Mouse (Mus musculus): ENCODE data around the gene Copa. TPM values are rescaled to one million over a fixed set of nuclear protein-coding genes. Genes with fewer than 3 reads are reported as not detected.

Gene Copa
- polyA plus RNA-seq, 1 experiment from 2014 or later: 176 TPM

GRCm38 (mm10) chr1:172155518-172155917 lies 73.2 kb downstream of the Copa start:
- H3K27me3 ChIP-seq (ENCODE audit: poor library complexity, severe bottlenecking): no peaks in the 10 kb centered on the region
- no peak overlapping the region for H3K4me3 ChIP-seq
- H3K36me3 ChIP-seq (replicated peaks): peaks cover 71% of the 10 kb centered on the region
- H3K27ac ChIP-seq: no peak overlapping the region
- H3K9me3 ChIP-seq: no peaks in the 10 kb centered on the region
- WGBS: 96% methylated on average over 3 of the region's 3 CpGs
- no peaks in the 10 kb centered on the region for H3K4me1 ChIP-seq
- no peak for DNase-seq (ENCODE audit: extremely low spot score, low spot score)

DNA sequence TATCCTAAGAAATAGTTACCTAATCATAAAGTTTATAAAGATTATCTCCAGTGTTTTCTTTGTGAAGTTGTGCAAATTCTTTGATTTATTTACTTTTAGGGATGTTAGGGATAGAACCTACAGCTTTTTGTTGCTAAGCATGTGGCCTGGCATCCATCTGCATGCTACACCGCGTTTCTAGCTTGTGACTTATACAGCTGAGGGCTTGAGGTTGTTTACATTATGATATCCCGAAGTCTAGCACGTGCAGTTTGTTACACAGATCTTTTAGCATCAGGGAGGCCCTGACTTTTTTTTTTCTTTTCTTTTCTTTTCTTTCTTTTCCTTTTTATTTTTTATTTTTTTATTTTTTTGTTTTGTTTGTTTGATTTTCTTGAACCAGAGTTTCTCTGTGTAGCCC lies 77.6 kb downstream of the Copa start:
- 92% methylated on average over 4 of the region's 4 CpGs for WGBS
- Histone ChIP-seq H3K27me3 (ENCODE audit: poor library complexity, severe bottlenecking) (no peaks in the 10 kb centered on the region), H3K4me3 (no peak overlapping the region), H3K4me1 (peaks cover 11% of the 10 kb centered on the region), H3K9me3 (no peaks in the 10 kb centered on the region), H3K36me3 (replicated peaks) (peaks cover 32% of the 10 kb centered on the region), H3K27ac (no peak overlapping the region)
- DNase-seq (ENCODE audit: extremely low spot score, low spot score): no peak

DNA sequence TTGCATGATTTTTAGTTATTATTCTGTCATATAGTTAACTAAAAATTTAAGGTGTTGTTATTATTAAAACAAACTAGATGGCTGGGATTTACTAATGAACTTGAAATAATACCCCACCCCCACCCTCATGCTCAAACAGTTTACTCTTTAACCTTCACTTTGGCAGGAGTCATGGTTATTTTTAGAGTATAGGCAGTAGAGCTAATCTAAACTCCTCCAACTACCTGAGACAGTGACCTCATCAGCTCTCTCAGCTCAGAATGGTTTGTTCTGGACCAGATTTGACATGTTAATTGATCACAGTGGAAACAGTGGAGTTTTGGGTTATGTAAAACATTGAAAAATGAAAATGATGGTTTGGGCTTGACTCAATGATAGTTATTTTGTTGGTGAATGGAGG lies 78.2 kb downstream of the Copa start:
- Histone ChIP-seq H3K36me3 (replicated peaks) (peaks cover 32% of the 10 kb centered on the region), H3K4me3 (no peak overlapping the region), H3K9me3 (no peaks in the 10 kb centered on the region), H3K4me1 (peaks cover 11% of the 10 kb centered on the region), H3K27ac (no peak overlapping the region), H3K27me3 (ENCODE audit: poor library complexity, severe bottlenecking) (no peaks in the 10 kb centered on the region)
- no peak for DNase-seq (ENCODE audit: extremely low spot score, low spot score)

- WGBS: 90% methylated on average over 1 of the region's 1 CpGs
- Histone ChIP-seq H3K4me1 (peaks cover 11% of the 10 kb centered on the region), H3K27ac (no peak overlapping the region), H3K9me3 (no peaks in the 10 kb centered on the region), H3K27me3 (ENCODE audit: poor library complexity, severe bottlenecking) (no peaks in the 10 kb centered on the region), H3K36me3 (replicated peaks) (peaks cover 32% of the 10 kb centered on the region), H3K4me3 (no peak overlapping the region)
- DNase-seq (ENCODE audit: extremely low spot score, low spot score): no peak
Observed at GRCm38 (mm10) chr1:172162009-172162408, 79.7 kb downstream of the Copa start.

GRCm38 (mm10) chr1:172162959-172163358 lies 80.6 kb downstream of the Copa start:
- WGBS: 91% methylated on average over 6 of the region's 6 CpGs
- Histone ChIP-seq H3K4me3 (no peak overlapping the region), H3K27me3 (ENCODE audit: poor library complexity, severe bottlenecking) (no peaks in the 10 kb centered on the region), H3K36me3 (replicated peaks) (peaks cover 38% of the 10 kb centered on the region), H3K9me3 (no peaks in the 10 kb centered on the region), H3K27ac (no peak overlapping the region), H3K4me1 (peaks cover 16% of the 10 kb centered on the region)
- no peak for DNase-seq (ENCODE audit: extremely low spot score, low spot score)

- Histone ChIP-seq H3K27me3 (ENCODE audit: poor library complexity, severe bottlenecking) (no peaks in the 10 kb centered on the region), H3K9me3 (peaks cover 7% of the 10 kb centered on the region; the same call in 1 of the 2 replicates), H3K4me1 (peaks cover 19% of the 10 kb centered on the region), H3K36me3 (replicated peaks) (peaks cover 85% of the 10 kb centered on the region), H3K27ac (no peak overlapping the region), H3K4me3 (no peak overlapping the region)
- 84% methylated on average over 5 of the region's 5 CpGs for WGBS
- DNase-seq (ENCODE audit: extremely low spot score, low spot score): no peak
Observed at GRCm38 (mm10) chr1:172167911-172168310, 85.6 kb downstream of the Copa start.

DNA sequence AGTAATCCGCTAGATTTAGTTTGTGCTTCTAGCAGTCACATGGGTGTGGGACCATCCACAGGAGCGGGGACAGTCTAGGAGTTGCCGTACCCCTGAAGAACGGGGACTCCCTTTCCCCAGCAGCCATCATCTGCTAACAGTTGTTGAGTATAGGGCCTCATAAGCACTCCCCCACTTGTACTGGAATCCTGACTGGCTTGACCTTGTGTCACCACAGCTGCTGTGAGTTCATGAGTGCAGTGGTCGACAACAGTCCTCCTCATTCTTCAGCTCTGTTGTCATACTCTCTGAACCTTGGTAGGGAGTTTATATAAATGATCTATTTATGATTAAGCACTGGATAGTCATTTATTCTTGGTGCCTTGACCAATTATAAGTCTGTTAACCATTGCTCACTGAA lies 87.5 kb downstream of the Copa start:
- Histone ChIP-seq H3K9me3 (peaks cover 7% of the 10 kb centered on the region; the same call in 1 of the 2 replicates), H3K4me3 (no peak overlapping the region), H3K4me1 (peaks cover 9% of the 10 kb centered on the region), H3K36me3 (replicated peaks) (peaks cover 100% of the 10 kb centered on the region), H3K27me3 (ENCODE audit: poor library complexity, severe bottlenecking) (no peaks in the 10 kb centered on the region), H3K27ac (no peak overlapping the region)
- DNase-seq (ENCODE audit: extremely low spot score, low spot score): no peak
- 94% methylated on average over 5 of the region's 5 CpGs for WGBS

Other genes starting within 250 kb of the Copa start
- 0.42 and 0.46 TPM in 2 replicates for gene Cd84, start 242.8 kb upstream of the Copa start, polyA plus RNA-seq (2016; fragmentation: Nextera tagmentation; extraction: Ambion mirVana)
- not detected in 2 replicates for gene Gm10521, start 186.9 kb upstream of the Copa start, polyA plus RNA-seq (2016; fragmentation: Nextera tagmentation; extraction: Ambion mirVana)
- gene Slamf6, start 165.0 kb upstream of the Copa start, polyA plus RNA-seq (2016; fragmentation: Nextera tagmentation; extraction: Ambion mirVana): 0.11 and 0.15 TPM in 2 replicates
- 40.6 and 41.7 TPM in 2 replicates for gene Vangl2, start 54.1 kb upstream of the Copa start, polyA plus RNA-seq (2016; fragmentation: Nextera tagmentation; extraction: Ambion mirVana)
- 1.6 and 2.7 TPM in 2 replicates for gene Nhlh1, start 25.0 kb upstream of the Copa start, polyA plus RNA-seq (2016; fragmentation: Nextera tagmentation; extraction: Ambion mirVana)
- gene Ncstn, start 266 bp downstream of the Copa start, polyA plus RNA-seq (2016; fragmentation: Nextera tagmentation; extraction: Ambion mirVana): 91.6 and 95.3 TPM in 2 replicates
- gene Pex19, start 44.2 kb downstream of the Copa start, polyA plus RNA-seq (2016; fragmentation: Nextera tagmentation; extraction: Ambion mirVana): 153 and 159 TPM in 2 replicates
- gene Dcaf8, start 65.6 kb downstream of the Copa start, polyA plus RNA-seq (2016; fragmentation: Nextera tagmentation; extraction: Ambion mirVana): 132 and 138 TPM in 2 replicates
- 282 and 292 TPM in 2 replicates for gene Pea15a, start 124.3 kb downstream of the Copa start, polyA plus RNA-seq (2016; fragmentation: Nextera tagmentation; extraction: Ambion mirVana)
- 0.69 and 0.99 TPM in 2 replicates for gene Casq1, start 137.3 kb downstream of the Copa start, polyA plus RNA-seq (2016; fragmentation: Nextera tagmentation; extraction: Ambion mirVana)
- gene Atp1a4, start 175.9 kb downstream of the Copa start, polyA plus RNA-seq (2016; fragmentation: Nextera tagmentation; extraction: Ambion mirVana): not detected in 2 replicates
- gene Igsf8, start 179.1 kb downstream of the Copa start, polyA plus RNA-seq (2016; fragmentation: Nextera tagmentation; extraction: Ambion mirVana): 53.0 and 55.4 TPM in 2 replicates
- 0.86 and 2.0 TPM in 2 replicates for gene Atp1a2, start 215.5 kb downstream of the Copa start, polyA plus RNA-seq (2016; fragmentation: Nextera tagmentation; extraction: Ambion mirVana)
- gene Kcnj9, start 246.8 kb downstream of the Copa start, polyA plus RNA-seq (2016; fragmentation: Nextera tagmentation; extraction: Ambion mirVana): 0.17 and 0.43 TPM in 2 replicates

Data from forebrain, embryonic 10.5 days (tissue).